Mouse (Mus musculus): ENCODE results near the gene Ctbp1. TPM values are rescaled to one million over a fixed set of nuclear protein-coding genes. Genes with fewer than 3 reads are reported as not detected.

Ctbp1 gene
- polyA plus RNA-seq, 1 experiment from 2014 or later, result 323 TPM

DNA sequence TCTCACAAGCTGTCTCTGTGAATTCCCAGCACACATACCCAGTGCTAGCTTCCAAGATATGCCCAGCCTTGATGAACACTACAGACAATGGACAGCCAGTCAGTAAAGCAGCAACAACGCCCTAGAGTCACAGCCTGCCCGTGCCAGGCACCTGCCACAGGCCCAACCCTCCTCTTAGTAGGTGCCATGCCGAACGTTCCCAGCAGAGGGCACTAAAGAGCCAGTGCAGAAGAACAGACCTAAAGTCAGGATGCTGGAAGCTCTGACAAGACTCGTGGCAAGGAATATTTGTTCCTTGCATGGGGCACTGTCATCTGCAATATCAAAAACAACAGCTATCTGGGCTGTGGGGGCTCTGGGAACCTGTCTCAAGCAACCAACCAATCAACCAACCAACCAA is 4.2 kb downstream of the Ctbp1 start:
- Histone ChIP-seq H3K9ac (replicated peaks; ENCODE audit: low read depth, low read length) (no peak overlapping the region), H3K4me1 (ENCODE audit: control insufficient read depth, insufficient read depth, low read length) (peaks cover 23% of the 10 kb centered on the region), H3K4me2 (replicated peaks; ENCODE audit: low read depth, low read length) (no peak overlapping the region), H3K4me3 (ENCODE audit: low read depth, low read length) (no peak overlapping the region), H3K9me3 (ENCODE audit: control insufficient read depth, low read depth, low read length) (no peaks in the 10 kb centered on the region), H3K27me3 (ENCODE audit: control insufficient read depth, insufficient read depth, low read length) (no peaks in the 10 kb centered on the region), H3K36me3 (ENCODE audit: control insufficient read depth, insufficient read depth, low read length) (peaks cover 53% of the 10 kb centered on the region), H3K27ac (ENCODE audit: low read length) (no peak overlapping the region)
- no peak for ATAC-seq (ENCODE audit: insufficient number of reproducible peaks, insufficient read depth, low FRiP score, low read depth)
- WGBS, result 13% methylated on average over 5 of the region's 5 CpGs

GRCm38 (mm10) chr5:33254416-33254815 is 20.4 kb downstream of the Ctbp1 start:
- Histone ChIP-seq H3K9ac (replicated peaks; ENCODE audit: low read depth, low read length) (no peak overlapping the region), H3K27me3 (ENCODE audit: control insufficient read depth, insufficient read depth, low read length) (no peaks in the 10 kb centered on the region), H3K27ac (ENCODE audit: low read length) (no peak overlapping the region), H3K4me1 (ENCODE audit: control insufficient read depth, insufficient read depth, low read length) (no peaks in the 10 kb centered on the region), H3K9me3 (ENCODE audit: control insufficient read depth, low read depth, low read length) (no peaks in the 10 kb centered on the region), H3K36me3 (ENCODE audit: control insufficient read depth, insufficient read depth, low read length) (peaks cover 97% of the 10 kb centered on the region), H3K4me3 (ENCODE audit: low read depth, low read length) (no peak overlapping the region), H3K4me2 (replicated peaks; ENCODE audit: low read depth, low read length) (no peak overlapping the region)
- ATAC-seq (ENCODE audit: insufficient number of reproducible peaks, insufficient read depth, low FRiP score, low read depth), result no peak
- 89% methylated on average over 5 of the region's 5 CpGs for WGBS

DNA sequence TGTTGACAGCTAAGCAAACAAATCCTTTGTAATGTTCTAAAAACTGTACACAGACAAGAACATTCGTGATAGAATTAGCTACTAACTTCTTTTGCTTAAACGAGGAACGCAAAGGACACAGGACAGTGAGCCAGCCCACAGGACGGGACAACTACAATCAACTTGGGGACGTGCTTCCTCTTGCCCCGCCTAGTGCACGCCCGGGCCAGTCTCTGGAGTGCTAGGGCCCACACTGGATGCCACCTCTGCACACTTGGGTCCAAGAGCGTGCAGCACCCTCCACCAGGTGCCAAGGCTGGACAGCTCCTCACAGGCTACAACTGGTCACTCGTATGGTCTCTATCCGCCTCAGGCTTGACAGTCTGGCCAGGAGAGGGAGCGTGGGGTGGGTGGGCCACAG is 26.6 kb downstream of the Ctbp1 start:
- peaks cover 16% of the 10 kb centered on the region; the same call in 1 of the 2 replicates for H3K4me1 ChIP-seq (ENCODE audit: control insufficient read depth, insufficient read depth, low read length)
- peaks cover 63% of the 10 kb centered on the region for H3K36me3 ChIP-seq (ENCODE audit: control insufficient read depth, insufficient read depth, low read length)
- H3K4me3 ChIP-seq (ENCODE audit: low read depth, low read length), result no peak overlapping the region
- 81% methylated on average over 12 of the region's 12 CpGs for WGBS
- H3K27me3 ChIP-seq (ENCODE audit: control insufficient read depth, insufficient read depth, low read length), result no peaks in the 10 kb centered on the region
- no peaks in the 10 kb centered on the region for H3K9me3 ChIP-seq (ENCODE audit: control insufficient read depth, low read depth, low read length)
- H3K4me2 ChIP-seq (replicated peaks; ENCODE audit: low read depth, low read length), result no peak overlapping the region
- ATAC-seq (ENCODE audit: insufficient number of reproducible peaks, insufficient read depth, low FRiP score, low read depth), result no peak
- H3K9ac ChIP-seq (replicated peaks; ENCODE audit: low read depth, low read length), result no peak overlapping the region
- no peak overlapping the region for H3K27ac ChIP-seq (ENCODE audit: low read length)

GRCm38 (mm10) chr5:33247387-33247786 is 27.4 kb downstream of the Ctbp1 start:
- Histone ChIP-seq H3K27me3 (ENCODE audit: control insufficient read depth, insufficient read depth, low read length) (no peaks in the 10 kb centered on the region), H3K4me1 (ENCODE audit: control insufficient read depth, insufficient read depth, low read length) (peaks cover 16% of the 10 kb centered on the region; the same call in 1 of the 2 replicates), H3K4me3 (ENCODE audit: low read depth, low read length) (no peak overlapping the region), H3K4me2 (replicated peaks; ENCODE audit: low read depth, low read length) (no peak overlapping the region), H3K36me3 (ENCODE audit: control insufficient read depth, insufficient read depth, low read length) (peaks cover 55% of the 10 kb centered on the region), H3K9me3 (ENCODE audit: control insufficient read depth, low read depth, low read length) (no peaks in the 10 kb centered on the region), H3K27ac (ENCODE audit: low read length) (no peak overlapping the region), H3K9ac (replicated peaks; ENCODE audit: low read depth, low read length) (no peak overlapping the region)
- WGBS, result 92% methylated on average over 2 of the region's 2 CpGs
- ATAC-seq (ENCODE audit: insufficient number of reproducible peaks, insufficient read depth, low FRiP score, low read depth), result no peak

DNA sequence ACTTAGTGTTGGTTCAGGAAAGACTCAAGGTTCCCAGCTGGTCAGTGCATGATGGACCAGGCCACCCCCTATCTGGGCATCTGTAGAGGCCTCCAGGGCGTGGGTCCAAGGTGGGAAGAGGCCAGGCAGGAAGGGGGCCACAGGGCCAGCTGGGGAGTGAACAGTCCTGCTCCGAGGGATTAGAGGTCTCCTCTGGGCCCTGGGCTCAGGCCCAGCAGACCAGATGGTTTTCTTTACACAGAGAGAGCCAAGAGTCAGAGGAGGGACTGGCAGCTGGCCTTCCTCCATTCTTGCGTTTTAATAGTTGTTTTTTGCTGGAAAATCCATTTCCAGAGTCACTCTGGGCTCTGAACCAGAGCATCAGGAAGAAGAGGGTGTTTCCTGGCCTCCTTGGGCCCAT is 29.1 kb downstream of the Ctbp1 start:
- peak; percentile 74 for ATAC-seq (ENCODE audit: insufficient number of reproducible peaks, insufficient read depth, low FRiP score, low read depth)

GRCm38 (mm10) chr5:33244377-33244920 is 30.3 kb downstream of the Ctbp1 start:
- peaks cover 28% of the 10 kb centered on the region for H3K36me3 ChIP-seq (ENCODE audit: control insufficient read depth, insufficient read depth, low read length)
- no peak overlapping the region for H3K4me2 ChIP-seq (replicated peaks; ENCODE audit: low read depth, low read length)
- peaks cover 25% of the 10 kb centered on the region for H3K4me1 ChIP-seq (ENCODE audit: control insufficient read depth, insufficient read depth, low read length)
- H3K9me3 ChIP-seq (ENCODE audit: control insufficient read depth, low read depth, low read length), result no peaks in the 10 kb centered on the region
- no peak for ATAC-seq (ENCODE audit: insufficient number of reproducible peaks, insufficient read depth, low FRiP score, low read depth)
- H3K4me3 ChIP-seq (ENCODE audit: low read depth, low read length), result no peak overlapping the region
- H3K27me3 ChIP-seq (ENCODE audit: control insufficient read depth, insufficient read depth, low read length), result no peaks in the 10 kb centered on the region
- peak overlapping the region; percentile 41; the same call in 1 of the 2 replicates for H3K27ac ChIP-seq (ENCODE audit: low read length)
- H3K9ac ChIP-seq (replicated peaks; ENCODE audit: low read depth, low read length), result no peak overlapping the region
- WGBS, result 41% methylated on average over 5 of the region's 5 CpGs

More for the DNA sequence above, 29.1 kb downstream of the Ctbp1 start:
- WGBS, result 45% methylated on average over 3 of the region's 3 CpGs
- no peaks in the 10 kb centered on the region for H3K27me3 ChIP-seq (ENCODE audit: control insufficient read depth, insufficient read depth, low read length)
- peaks cover 40% of the 10 kb centered on the region for H3K36me3 ChIP-seq (ENCODE audit: control insufficient read depth, insufficient read depth, low read length)
- no peak overlapping the region for H3K4me2 ChIP-seq (replicated peaks; ENCODE audit: low read depth, low read length)
- no peak overlapping the region for H3K9ac ChIP-seq (replicated peaks; ENCODE audit: low read depth, low read length)
- peaks cover 17% of the 10 kb centered on the region; the same call in 1 of the 2 replicates for H3K4me1 ChIP-seq (ENCODE audit: control insufficient read depth, insufficient read depth, low read length)
- peak overlapping the region; percentile 86 for H3K27ac ChIP-seq (ENCODE audit: low read length)
- no peak overlapping the region for H3K4me3 ChIP-seq (ENCODE audit: low read depth, low read length)
- no peaks in the 10 kb centered on the region for H3K9me3 ChIP-seq (ENCODE audit: control insufficient read depth, low read depth, low read length)

DNA sequence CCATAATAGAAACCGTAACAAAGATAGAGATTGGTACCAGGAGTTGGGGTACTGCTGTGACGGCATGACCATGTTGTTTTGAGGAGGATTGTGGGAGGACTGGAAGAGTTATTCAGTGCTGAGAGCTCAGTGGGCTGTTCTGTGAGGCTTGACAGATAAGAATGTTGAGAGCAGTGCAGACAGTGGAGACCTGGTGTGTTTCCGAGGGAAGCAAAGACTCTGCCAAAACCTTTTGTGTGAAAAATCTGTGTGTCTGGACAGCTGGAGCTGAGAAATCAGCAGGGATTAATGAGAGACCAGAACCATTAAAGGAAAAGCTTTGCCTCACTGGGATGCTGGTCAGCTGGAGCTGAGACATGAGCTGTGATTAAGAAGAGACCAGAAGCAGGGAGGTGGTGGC is 34.9 kb downstream of the Ctbp1 start:
- H3K9me3 ChIP-seq (ENCODE audit: control insufficient read depth, low read depth, low read length), result no peaks in the 10 kb centered on the region
- H3K4me1 ChIP-seq (ENCODE audit: control insufficient read depth, insufficient read depth, low read length), result peaks cover 15% of the 10 kb centered on the region
- H3K27ac ChIP-seq (ENCODE audit: low read length), result peak overlapping the region; percentile 71
- 45% methylated on average over 3 of the region's 3 CpGs for WGBS
- H3K36me3 ChIP-seq (ENCODE audit: control insufficient read depth, insufficient read depth, low read length), result no peaks in the 10 kb centered on the region
- no peak overlapping the region for H3K9ac ChIP-seq (replicated peaks; ENCODE audit: low read depth, low read length)
- peak; percentile 64; the same call in 1 of the 2 replicates for ATAC-seq (ENCODE audit: insufficient number of reproducible peaks, insufficient read depth, low FRiP score, low read depth)
- no peaks in the 10 kb centered on the region for H3K27me3 ChIP-seq (ENCODE audit: control insufficient read depth, insufficient read depth, low read length)
- no peak overlapping the region for H3K4me3 ChIP-seq (ENCODE audit: low read depth, low read length)
- no peak overlapping the region for H3K4me2 ChIP-seq (replicated peaks; ENCODE audit: low read depth, low read length)

DNA sequence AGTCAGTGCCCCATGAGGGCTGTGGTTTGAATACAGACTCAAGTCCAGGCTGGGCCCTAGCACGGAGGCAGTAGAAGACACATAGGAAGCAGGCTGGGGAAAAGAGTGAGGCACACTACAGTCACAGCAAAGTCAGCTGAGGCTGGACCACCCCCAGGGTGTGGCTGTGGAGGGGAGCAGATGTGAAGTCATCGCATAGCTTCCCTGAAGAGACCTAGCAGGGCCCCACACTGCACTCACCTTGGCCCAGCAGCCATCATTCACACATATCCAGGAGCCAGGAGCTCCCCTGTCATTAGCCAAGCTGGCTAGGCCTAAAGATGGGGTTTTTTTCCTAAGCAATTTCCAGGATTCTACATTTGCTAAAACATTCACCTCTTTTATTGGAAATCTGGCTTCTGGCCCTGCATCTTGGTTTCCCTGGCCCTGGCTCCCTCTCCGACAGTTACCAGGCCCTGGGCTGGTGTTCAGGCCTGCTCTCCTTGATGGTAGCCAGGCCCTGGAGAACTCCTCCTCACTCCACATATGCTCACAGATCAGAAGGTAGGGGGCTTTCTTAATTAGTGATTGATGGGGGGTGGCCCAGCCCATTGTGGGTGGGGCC is 35.6 kb downstream of the Ctbp1 start:
- 54% methylated on average over 3 of the region's 3 CpGs for WGBS
- Histone ChIP-seq H3K27ac (ENCODE audit: low read length) (peak overlapping the region; percentile 71; the same call in 1 of the 2 replicates), H3K4me3 (ENCODE audit: low read depth, low read length) (no peak overlapping the region)

More for the DNA sequence above, 35.6 kb downstream of the Ctbp1 start:
- Histone ChIP-seq H3K9ac (replicated peaks; ENCODE audit: low read depth, low read length) (no peak overlapping the region), H3K4me1 (ENCODE audit: control insufficient read depth, insufficient read depth, low read length) (peaks cover 22% of the 10 kb centered on the region), H3K4me2 (replicated peaks; ENCODE audit: low read depth, low read length) (no peak overlapping the region), H3K9me3 (ENCODE audit: control insufficient read depth, low read depth, low read length) (no peaks in the 10 kb centered on the region), H3K27me3 (ENCODE audit: control insufficient read depth, insufficient read depth, low read length) (no peaks in the 10 kb centered on the region), H3K36me3 (ENCODE audit: control insufficient read depth, insufficient read depth, low read length) (no peaks in the 10 kb centered on the region)
- ATAC-seq (ENCODE audit: insufficient number of reproducible peaks, insufficient read depth, low FRiP score, low read depth), result 0 out of 2 replicates have a peak, but pooled peaks have one; percentile 5
